Mouse (Mus musculus): ENCODE results near the gene Gm14496.
"Not testable (repeated sequence)": the region's sequence is repeated elsewhere in the genome, so short reads cannot be mapped to it uniquely, and the experiment has no call there.

Gene Gm14496

GRCm38 (mm10) chr2:181990829-181991228 is at the start of gene Gm14496:
Gm14496 (plus strand) TSS chr2:181991129.
- no peak for DNase-seq (ENCODE audit: low spot score)

- peak; percentile 61 for DNase-seq (ENCODE audit: low spot score)
These were observed 37.9 kb upstream of the Gm14496 start for GRCm38 (mm10) chr2:181952747-181953680.

GRCm38 (mm10) chr2:181968395-181968794 is 22.5 kb upstream of the Gm14496 start:
- DNase-seq (ENCODE audit: low spot score): no peak

GRCm38 (mm10) chr2:181969187-181969586 is 21.7 kb upstream of the Gm14496 start:
- DNase-seq (ENCODE audit: low spot score): no peak

- DNase-seq (ENCODE audit: low spot score): not testable (repeated sequence)
These were observed 9.0 kb upstream of the Gm14496 start for GRCm38 (mm10) chr2:181981969-181982368.

All from retina, embryonic 14.5 days (tissue).